In genomic region chr8:79028541-79029395, GRCm38 (mm10) we compare ENCODE assay signal across 7 mouse cellular contexts. TPM values are rescaled to one million over a fixed set of nuclear protein-coding genes. Genes with fewer than 3 reads are reported as not detected.
DNase-seq lines count a peak whose midpoint lies in the region; ATAC-seq lines count a peak whose summit lies in the region.

No protein-coding gene starts in this region.

- H3K4me3 ChIP-seq in midbrain, embryonic 13.5 days (replicated peaks), result peak overlapping the region; percentile 64

- H3K4me1 ChIP-seq in midbrain, embryonic 13.5 days (replicated peaks), result peaks cover 34% of the 10 kb centered on the region

- no peaks in the 10 kb centered on the region for H3K9me3 ChIP-seq in midbrain, embryonic 13.5 days

- intact Hi-C loops in left cerebral cortex, postnatal 14 days (cut with DNase I), result loop anchor here (2.0 kb wide), 1 partner anchor 266 kb away; the partner anchor contains the start of gene Mmaa

- no peaks in the 10 kb centered on the region for H3K27me3 ChIP-seq in midbrain, embryonic 13.5 days

- H3K27ac ChIP-seq in midbrain, embryonic 13.5 days, result peak overlapping the region; percentile 98

- DNase-seq in cerebellum, postnatal 10 days, result peak; percentile 75 to 80
- DNase-seq in gastrocnemius, postnatal 10 days, result peak; percentile 19
- peak; percentile 36 to 42 for DNase-seq in left cerebral cortex, postnatal 14 days (ENCODE audit: low spot score in 2 of 2)
- DNase-seq in spleen, postnatal 10 days (ENCODE audit: low spot score in 2 of 2), result peak; percentile 32 to 51

- ATAC-seq in activated CD4-positive, CD25-positive, alpha-beta regulatory T cell, adult 4 months, result peak; percentile 55
- peak; percentile 53 for ATAC-seq in inflammation-experienced regulatory T-cells, adult 6 months
- no peak for ATAC-seq in midbrain, embryonic 13.5 days

- H3K36me3 ChIP-seq in midbrain, embryonic 13.5 days, result no peaks in the 10 kb centered on the region

- WGBS in midbrain, embryonic 13.5 days, result under 1% methylated on average over 47 of the region's 56 CpGs

- peak overlapping the region; percentile 88 for H3K4me2 ChIP-seq in midbrain, embryonic 13.5 days (replicated peaks)

- peak overlapping the region; percentile 90 for H3K9ac ChIP-seq in midbrain, embryonic 13.5 days (replicated peaks)

RNA-seq across cellular contexts. Expression of gene Zfp827, which starts 0.5 kb away (rescaled TPM):
- 1 to 10 TPM; 4.0 to 5.0 TPM for polyA plus RNA-seq in activated CD4-positive, CD25-positive, alpha-beta regulatory T cell, adult 4 months (2017; shearing (Covaris generic))
- total RNA-seq in gastrocnemius, postnatal 10 days (2021), result 10 to 100 TPM; 10.2 to 14.8 TPM
- 1 to 10 TPM; 2.0 to 7.7 (median 6.2) TPM for polyA plus RNA-seq in inflammation-experienced regulatory T-cells, adult 6 months (2017; shearing (Covaris generic))
- 10 to 100 TPM; 37.4 to 40.1 TPM for total RNA-seq in left cerebral cortex, postnatal 14 days (2021)
- 14.4 and 14.6 TPM in 2 replicates for polyA plus RNA-seq in midbrain, embryonic 13.5 days (2015; fragmentation: Nextera tagmentation; extraction: Ambion mirVana)

Comparison
In these comparisons a context has a peak if more than half of its experiments do, and no peak if none do; other contexts are left out.
1. DNase-seq: peak in every context shown above with its lines; median percentile 78 in cerebellum, postnatal 10 days; 42 in spleen, postnatal 10 days; 39 in left cerebral cortex, postnatal 14 days; 19 in gastrocnemius, postnatal 10 days.